Mouse (Mus musculus): ENCODE measurements around the gene Hsbp1. TPM values are rescaled to one million over a fixed set of nuclear protein-coding genes. Genes with fewer than 3 reads are reported as not detected.

Gene Hsbp1
- total RNA-seq, 2 experiments from 2014 or later, result 364 to 405 TPM

DNA sequence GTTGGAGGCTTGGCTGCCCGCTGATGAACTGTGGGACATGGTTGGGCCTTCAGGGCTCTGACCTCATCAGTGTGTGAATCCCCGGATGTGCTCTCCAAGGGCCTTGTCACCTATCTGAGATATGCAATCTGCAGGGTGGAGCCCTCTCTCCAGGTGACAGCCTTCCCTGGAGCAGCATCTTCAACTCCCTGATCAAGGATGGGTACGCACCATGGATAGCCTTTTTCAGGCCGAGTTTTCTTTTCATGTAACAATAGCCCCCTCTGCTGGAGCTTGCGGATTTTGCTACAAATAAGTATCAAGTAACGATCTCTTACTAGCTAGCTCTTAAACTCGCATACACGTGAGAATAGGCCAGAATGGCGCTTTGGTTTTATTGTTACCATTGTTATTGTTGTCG is 40.2 kb downstream of the Hsbp1 start:
- peak; percentile 62 to 86 for DNase-seq (ENCODE audit: extremely low spot score in 1 of 2, low spot score in 1 of 2)

DNA sequence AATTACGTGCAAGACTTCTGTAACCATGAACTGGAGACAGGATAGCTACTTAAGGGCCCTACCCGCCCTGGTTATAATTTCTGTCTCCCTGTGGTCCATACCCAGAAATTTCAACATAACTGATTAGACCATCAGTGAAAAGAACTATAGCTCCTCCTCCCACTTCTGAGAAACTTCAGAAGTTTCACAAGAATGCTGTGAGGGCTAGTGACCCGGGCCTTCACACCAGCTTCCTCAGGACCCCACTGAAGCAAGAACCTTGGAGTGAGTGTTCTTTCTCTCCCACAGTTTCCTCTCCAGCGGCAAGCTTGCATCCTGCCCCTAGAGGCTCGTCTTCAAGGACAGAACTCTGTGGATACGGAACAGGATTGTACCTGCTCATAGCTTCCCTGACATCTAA is 41.6 kb downstream of the Hsbp1 start:
- no peak for DNase-seq (ENCODE audit: extremely low spot score in 1 of 2, low spot score in 1 of 2)

DNA sequence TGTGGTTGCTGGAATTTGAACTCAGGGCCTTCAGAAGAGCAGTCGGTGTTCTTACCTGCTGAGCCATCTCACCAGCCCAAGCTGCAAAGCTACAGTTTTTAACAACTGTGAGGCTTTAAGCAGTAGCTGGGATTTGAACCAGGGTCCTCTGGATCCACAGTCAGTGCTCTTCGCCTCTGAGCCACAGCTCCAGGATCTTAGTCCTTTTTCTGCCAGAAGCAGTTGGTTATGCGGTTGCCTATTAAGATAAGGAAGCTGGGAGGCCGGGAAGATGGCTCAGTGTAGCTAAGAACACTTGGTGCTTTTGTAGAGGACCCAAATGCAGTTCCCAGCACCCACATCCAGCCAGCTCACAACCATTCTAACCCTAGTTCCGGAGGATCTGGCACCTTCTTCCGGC is 42.7 kb downstream of the Hsbp1 start:
- no peak for DNase-seq (ENCODE audit: extremely low spot score in 1 of 2, low spot score in 1 of 2)

DNA sequence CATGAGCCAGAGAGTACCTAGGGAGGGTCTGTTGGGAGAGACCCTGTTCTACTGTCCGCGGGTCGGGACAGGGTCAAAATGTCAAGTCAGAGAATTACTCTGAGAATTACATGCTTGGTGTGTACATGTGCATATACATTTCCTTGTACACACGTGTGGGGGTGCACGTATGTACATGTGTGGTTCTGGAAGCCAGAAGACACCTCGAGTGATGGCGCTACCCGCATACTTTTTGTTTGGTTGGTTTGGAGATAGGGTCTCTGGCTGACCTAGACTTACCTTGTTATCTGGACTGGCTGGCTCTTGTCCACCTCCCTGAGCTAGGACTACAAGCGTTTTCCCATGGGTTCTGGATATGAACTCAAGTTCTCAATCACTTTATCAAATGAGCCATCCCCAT is 49.8 kb downstream of the Hsbp1 start:
- DNase-seq (ENCODE audit: extremely low spot score in 1 of 2, low spot score in 1 of 2), result no peak

DNA sequence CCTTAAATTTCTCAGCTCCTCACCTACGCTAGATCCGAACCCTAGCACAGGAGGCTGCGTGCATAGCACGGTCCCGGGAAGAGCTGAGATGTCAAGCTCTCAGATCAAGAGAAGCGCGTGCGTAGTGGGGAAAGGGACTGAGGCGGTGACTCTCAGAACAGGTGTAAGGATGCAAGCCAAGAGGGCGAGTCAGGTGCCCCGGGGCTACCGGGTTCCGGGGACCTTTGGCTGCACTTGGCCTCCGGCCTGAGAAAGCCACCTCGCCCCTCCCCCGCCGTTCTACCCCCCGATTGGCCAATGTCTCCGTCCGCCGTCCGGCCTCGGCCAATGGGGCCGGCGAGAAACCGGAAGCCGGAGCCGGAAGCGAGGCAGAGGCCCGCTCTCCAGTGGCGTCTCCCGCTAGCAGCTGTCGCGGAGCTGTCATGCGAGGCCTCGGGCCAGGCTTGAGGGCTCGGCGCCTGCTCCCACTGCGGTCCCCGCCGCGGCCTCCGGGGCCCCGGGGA is 50.3 kb downstream of the Hsbp1 start, which contains the start of gene Mlycd:
Gene Mlycd (plus strand): TSS at position 355 of the 503 bp plus-strand sequence.
- peak; percentile 79 to 84 for DNase-seq (ENCODE audit: extremely low spot score in 1 of 2, low spot score in 1 of 2)

DNA sequence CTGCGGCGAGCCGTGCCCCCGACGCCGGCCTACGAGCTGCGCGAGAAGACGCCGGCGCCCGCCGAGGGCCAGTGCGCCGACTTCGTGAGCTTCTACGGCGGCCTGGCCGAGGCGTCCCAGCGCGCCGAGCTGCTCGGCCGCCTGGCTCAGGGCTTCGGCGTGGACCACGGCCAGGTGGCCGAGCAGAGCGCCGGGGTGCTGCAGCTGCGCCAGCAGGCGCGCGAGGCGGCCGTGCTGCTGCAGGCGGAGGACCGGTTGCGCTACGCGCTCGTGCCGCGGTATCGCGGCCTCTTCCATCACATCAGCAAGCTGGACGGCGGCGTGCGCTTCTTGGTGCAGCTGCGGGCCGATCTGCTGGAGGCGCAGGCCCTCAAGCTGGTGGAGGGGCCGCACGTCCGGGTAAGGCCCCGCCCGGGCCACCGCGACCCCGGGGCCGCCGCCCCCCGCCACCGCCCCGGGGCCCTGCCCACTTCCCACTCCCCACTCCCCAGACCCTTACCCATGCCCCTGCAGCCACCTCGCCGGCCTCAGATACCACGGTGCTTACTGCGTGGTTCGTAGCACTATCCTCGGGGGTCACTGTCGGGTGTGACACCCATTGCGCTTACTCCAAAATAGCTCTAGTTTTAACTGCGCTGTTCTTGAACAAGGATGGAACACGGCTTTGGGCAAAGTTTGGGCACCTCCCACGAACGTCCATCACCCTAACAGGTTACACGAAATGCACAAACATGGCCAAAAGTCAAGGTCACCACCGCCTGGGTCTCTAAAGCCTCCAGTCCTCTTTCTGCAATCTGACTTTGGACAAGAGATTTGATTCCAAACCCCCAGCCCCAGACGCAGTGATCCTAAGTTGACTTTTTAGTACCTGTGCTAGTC is 51.0 kb downstream of the Hsbp1 start:
- DNase-seq (ENCODE audit: extremely low spot score in 1 of 2, low spot score in 1 of 2), result no peak

Other genes with a start within 250 kb of the Hsbp1 start
- gene Mlycd, start 50.4 kb downstream of the Hsbp1 start, total RNA-seq (2021), result 10 to 100 TPM; 28.7 to 30.0 TPM
- under 1 TPM; 0.42 to 0.49 TPM for gene Osgin1, start 89.6 kb downstream of the Hsbp1 start, total RNA-seq (2021)
- 100 to 1,000 TPM; 101 to 115 TPM for gene Necab2, start 102.2 kb downstream of the Hsbp1 start, total RNA-seq (2021)
- gene Slc38a8, start 157.2 kb downstream of the Hsbp1 start, total RNA-seq (2021), result under 1 TPM; 0.23 to 0.44 TPM
- gene Mbtps1, start 214.2 kb downstream of the Hsbp1 start, total RNA-seq (2021), result 10 to 100 TPM; 69.2 to 78.8 TPM
- 10 to 100 TPM; 42.8 to 46.7 TPM for gene Hsdl1, start 230.7 kb downstream of the Hsbp1 start, total RNA-seq (2021)
- gene Dnaaf1, start 230.7 kb downstream of the Hsbp1 start, total RNA-seq (2021), result under 1 TPM; 0.12 to 0.22 TPM